Mouse (Mus musculus): ENCODE measurements around the gene Arpp21.

Arpp21 gene

DNA sequence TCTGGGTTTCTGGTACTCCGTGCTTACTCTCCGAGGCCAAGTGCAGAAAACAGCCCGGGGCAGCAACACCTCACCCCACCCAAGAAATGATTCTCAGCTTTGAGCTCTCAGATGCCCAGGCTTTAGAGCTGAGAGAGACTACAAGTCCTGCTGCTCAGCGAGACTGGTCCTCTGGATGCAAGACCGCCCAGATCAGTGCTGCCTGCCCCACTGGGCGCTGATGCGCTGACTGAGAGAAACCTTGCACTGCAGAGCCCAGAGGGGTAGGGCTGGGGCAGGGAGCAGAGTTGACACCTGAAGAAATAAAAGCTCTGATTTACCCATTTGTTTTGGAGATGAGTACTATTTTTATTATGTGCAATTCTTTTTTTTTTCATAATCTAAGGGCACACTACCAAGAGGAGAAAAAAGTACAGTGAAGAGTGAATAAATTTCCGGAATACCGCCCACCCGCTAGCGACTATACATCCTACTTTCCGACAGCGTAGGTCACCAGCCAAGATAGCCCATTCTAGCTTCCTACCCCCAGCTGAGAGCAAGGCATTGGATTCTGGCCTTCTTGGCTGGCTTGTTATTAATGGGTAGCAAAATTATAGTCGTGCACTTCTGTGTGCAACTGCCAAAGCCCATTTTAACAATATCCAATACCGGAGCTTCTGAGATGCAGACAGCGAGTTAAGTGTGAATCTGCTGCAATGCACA is at the start of gene Arpp21:
TSS of gene Arpp21 (minus strand) at position 243 of the 702 bp plus-strand sequence.
- no peak for DNase-seq

DNA sequence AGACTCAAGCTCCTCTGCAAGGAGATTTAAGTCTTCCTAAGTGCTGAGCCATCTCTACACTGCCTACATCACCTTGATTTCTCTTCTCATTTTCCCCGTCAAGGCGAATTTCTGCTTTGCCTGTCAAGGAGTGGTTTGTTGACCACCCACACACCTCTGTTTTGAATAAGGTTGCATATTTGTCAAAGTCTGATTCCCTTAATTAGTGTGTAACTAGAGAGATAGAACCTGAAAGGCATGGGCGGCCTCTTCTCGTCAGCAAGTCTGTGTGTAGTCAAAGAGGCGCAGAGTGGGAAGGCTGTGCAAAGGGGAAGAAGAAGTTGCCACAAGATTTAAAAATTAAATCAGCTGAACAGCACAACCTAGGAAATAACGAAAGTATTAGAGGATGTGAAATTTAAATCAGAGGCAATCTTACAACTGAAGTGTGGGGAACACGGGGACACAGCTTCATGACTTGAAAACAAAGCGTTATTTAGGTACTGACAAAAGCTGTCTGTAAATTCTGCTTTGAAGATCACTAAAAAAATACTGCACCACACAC is 36.8 kb upstream of the Arpp21 start:
- no peak for DNase-seq

DNA sequence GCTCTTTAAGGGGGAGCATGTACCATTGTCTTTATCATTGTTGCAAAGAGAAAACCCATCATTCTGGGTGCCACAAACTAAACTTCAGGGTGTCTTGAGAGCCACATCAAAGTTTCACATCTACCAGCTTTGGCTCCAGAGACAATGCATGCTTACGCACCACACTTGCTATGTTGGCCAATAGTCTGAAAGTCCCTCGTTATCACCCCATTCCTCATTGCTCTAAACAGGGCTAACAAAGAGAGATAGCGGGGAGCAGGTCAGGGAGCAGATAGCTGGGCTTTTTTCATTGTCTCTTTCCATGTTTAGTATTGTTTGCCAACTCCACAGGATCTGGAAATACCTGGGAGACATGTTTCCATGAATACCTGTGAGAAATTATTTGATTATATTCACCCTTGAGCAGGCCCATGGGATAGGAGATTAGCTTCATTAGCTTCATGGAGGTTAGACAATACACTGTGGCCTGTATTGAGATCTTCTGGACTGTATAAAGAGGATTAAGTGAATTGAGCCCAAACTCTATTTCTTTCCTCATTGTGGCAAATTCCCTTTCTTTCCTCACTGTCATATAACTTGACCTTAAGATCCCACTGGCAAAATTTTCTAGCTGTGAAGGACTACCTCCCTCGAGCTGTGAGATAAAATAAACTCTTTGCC is 29.4 kb upstream of the Arpp21 start:
- DNase-seq: no peak

DNA sequence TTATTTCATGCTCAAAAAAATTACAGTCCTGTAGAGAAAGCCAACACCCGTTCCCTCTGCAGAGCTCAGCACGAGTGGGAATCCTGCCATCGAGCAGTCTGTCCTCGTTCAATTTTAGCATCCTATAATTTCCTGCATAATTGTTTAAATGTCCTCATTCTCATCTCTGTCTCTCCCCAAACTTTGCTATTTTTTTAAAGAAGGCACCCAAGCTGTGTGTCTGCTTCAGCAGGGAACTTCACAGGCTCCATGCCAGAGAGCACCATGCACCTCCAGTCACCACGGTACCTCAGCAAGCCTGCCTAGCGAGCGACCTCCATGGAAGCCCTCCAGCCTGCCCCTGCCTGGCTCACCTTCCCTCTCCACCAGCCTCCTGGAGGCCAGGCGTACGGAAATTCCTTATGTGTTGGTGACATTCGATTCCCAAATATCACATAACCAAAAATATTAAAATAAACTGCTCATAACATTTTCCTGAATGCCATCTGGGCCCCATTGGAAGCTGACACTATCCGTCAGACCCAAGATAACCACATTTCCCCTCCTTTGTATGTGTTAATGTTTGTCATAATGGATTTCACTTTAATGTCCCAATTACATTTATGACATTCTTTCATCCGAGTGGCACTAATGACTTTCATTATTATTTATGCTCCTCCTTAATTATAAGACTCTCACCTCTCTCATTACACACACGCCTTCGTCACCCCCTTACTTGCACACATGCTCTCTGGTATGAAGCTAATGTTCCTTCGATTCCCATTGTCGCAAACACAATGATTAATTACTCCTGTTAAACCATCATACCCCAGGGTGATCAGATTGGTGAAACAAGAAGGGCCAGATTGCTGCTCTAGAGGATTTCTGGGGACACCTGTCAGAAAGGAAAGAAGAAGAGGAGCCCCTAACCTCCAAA is 26.5 kb upstream of the Arpp21 start:
- DNase-seq: no peak

DNA sequence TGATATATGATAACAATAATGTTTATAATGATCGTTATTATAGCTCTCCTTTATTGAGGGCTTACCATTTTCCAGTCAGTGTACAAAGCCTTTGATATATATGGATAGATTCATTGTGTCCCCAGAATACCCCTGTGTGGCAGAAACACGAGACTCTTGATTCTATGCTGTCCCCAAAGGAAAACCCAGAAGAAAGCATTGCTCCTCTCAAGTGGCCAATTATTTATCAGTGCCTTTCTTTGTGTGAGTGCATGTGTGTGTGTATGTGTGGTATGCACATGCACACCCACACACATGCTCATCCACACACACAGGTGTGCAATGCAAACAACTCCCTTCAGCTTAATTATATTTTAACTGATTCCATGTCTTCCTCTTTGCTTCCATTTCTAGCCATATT is 25.8 kb upstream of the Arpp21 start:
- DNase-seq: no peak

DNA sequence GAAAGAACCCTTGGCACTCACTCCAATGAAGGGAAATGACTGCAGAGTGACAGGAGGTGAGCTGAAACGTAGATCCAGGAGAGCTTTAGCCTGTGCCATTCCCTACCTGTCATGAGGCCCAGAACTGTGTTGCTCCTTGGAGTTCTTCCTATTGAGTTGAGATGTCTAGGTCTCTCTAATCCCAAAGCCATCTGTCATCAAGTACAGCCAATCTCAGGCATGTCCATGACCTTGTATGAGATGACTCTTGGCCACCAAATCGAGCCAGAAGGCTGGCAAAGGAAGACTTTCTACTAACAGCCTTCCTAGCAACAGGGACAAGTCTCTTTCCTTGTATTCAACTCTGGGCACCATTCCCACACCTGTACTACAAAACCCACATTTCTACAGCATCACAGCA is 25.0 kb upstream of the Arpp21 start:
- no peak for DNase-seq

DNA sequence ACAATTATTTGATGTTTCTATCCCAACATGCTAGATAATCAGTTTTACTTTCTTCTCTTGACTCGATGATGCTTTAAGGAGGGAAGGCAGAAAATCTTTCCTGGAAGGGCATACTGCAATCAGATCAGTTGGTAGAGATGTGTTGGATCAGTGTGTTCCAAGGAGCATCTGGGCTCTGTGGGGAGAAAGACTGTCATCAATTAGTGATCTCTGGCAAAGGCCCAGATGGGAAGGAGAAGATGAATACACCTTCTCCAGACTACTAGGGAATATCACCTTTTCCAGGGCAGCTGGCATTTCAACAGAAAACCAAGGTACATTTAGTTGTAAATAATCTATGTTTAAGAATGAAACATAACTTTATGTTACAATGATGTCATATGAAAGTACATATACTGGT is 22.8 kb upstream of the Arpp21 start:
- no peak for DNase-seq

DNA sequence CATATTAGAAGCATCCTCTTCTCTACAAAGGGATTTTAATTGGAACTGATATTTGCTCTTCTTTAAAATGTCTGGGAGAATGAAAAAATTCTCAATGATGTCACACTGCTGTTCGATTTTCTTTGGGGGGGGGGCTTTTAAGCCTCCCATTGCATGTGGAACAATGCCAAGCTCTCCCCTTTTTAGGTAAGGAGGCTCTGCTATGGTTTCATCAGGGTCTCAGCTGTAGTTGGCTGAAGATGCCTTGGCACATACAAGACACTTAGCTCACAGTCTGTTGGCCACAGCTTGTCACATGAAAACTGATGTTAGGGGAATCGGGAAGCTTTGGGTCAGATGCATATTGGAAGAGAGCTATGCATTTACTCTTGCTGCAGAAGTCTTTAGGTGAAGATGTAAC is 20.2 kb upstream of the Arpp21 start:
- DNase-seq: no peak

DNA sequence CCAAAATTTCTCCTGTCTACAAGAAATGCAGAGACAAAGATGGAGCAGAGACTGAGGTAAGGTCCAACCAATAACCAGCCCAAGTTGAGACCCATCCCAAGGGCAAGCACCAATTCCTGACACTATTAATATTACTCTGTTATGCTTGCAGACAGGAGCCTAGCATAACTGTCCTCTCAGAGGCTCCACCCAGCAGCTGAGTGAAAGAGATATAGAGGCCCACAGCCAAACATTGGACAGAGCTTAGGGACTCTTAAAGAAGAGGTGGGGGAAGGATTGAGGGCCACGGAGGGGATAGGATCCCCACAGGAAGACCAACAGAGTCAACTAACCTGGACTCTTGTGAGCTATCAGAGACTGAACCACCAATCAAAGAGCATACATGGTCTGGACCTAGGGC is 18.0 kb upstream of the Arpp21 start:
- no peak for DNase-seq

DNA sequence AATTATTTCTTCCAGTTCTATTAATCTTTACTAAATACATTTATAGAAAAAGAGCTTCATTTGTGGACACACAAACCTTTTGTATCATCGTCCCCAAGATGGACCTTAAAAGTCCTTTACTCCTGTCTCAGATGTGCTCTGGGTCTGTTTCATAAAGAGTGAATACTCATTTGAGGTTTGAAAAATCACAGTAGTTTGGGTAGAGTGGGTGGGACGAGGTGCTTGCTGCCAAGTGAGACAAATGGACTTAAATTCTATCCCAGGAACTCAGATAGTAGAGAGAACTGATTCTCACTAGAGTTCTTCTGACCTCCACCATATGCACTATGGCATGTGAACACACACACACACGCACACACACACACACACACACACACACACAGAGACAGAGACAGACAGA is 16.1 kb upstream of the Arpp21 start:
- DNase-seq: no peak

DNA sequence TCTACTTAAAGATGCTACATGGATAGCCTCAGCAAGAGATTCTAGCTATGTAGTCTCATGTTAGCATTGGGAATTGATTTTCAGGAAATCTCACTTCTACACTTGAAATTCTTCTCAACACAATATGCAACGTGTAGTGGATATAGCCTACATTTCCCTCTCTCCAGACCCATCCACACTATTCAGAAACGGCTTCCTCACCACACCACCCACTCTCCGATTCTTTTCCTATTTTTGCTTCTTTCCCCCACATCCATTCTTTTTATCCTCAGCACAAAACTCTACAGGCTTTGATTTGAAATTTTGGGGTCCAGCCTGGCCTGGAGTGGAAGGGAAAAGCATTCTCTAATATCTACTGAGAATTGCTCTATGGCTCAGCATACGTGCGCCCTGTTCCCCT is 15.6 kb upstream of the Arpp21 start:
- DNase-seq: no peak

DNA sequence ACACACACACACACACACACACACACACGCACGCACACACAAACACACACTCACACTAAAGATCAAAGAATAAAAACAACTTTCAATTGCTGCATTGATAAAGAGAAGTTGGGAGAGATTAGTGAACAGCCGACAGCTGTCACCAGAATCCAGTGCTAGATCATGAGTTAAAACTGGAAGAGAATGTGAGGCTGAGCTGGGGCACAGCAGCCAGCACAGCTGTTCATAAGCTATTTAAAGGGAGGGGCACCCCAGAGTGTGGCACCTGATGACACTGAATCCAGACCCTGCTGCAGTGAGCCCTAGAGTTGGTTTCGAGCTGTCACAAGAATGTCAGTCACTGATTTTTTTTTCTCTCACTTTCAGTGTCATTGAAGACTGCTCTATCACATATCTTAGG is 14.0 kb upstream of the Arpp21 start:
- no peak for DNase-seq

DNA sequence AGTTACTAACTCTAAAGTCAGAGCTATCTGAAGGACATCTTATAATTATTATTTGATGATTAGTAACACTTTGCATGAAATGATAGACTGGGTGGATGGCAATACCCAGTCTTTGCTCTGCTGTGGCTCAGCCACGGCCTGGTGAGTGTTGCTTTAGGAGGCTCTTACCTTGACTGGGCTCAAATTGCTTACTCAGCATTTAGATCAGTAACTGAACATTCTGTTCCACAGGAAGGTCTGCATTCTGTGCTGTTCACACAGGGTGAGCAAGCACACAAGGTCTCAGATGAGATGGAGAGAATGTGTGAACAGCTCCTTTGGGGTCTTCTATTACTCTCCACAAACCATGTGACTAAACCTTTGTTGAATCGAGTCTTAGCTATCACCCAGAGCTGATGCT is 11.4 kb upstream of the Arpp21 start:
- no peak for DNase-seq

DNA sequence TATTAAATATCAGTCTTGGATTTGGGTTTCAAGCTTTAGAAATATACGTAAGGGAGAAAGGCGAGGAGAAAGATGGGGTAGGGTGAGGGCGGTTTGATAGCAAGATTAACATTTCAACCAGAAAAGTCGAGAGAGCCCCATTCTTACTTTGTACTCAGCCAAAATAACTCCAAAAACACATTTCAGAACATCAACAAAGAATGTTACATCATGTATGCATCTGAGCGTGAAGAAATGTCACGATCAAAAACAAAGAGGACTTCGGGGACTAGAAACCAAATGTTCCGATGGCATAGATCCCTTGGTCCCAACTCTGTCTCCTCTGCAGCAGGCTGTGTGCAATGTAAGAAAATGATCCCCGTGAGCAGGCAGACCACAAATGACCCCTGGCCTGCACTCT is 2.4 kb upstream of the Arpp21 start:
- no peak for DNase-seq

DNA sequence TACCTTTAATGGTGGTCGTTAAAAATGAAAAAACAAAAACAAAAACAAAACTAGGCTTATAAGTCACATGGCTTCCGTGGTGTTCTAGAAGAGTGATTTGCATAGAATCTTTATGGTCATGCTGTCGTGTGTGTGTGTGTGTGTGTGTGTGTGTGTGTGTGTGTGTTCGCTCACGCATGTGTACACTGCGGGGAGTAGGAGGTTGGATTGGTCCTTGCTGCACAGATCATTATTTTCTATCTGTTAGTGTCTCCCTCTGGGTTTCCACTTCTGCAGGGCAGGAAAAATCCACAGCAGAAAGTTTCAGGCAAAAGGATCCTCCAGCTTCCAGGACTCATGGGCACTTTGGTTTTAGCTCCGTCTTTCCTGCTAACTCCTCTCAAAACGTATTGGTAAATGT is 813 bp upstream of the Arpp21 start:
- DNase-seq: no peak

DNA sequence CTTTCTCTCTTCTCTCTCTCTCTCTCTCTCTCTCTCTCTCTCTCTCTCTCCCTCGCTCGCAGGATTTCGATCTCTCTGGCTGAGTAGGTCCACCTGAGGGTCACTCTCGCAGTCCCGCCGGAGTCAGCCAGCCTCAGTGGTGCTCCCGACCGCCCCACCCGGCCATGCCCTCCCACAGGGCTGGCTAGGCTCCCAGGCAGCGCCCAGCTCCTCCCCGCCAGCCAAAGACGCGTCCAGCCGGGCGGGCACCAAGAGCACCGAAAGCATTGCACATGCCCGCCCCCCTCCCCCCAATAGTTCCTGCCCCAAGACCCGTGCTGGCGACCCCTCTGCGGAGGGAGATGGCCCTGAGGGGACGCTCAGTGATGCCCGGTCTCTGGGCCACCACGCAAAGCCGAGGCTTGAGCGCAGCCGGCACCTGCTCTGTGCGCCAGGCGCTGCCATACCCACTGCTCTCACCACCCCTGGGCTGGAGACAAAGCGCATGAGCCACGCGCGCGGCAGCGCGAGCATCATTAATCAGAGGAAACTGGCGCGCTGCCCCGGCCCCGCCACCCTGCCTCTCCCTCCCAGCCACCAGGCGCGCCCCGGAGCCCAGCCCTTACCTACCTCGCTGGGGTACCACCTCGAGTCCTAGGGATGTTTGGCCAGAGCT is 570 bp downstream of the Arpp21 start:
- no peak for DNase-seq

DNA sequence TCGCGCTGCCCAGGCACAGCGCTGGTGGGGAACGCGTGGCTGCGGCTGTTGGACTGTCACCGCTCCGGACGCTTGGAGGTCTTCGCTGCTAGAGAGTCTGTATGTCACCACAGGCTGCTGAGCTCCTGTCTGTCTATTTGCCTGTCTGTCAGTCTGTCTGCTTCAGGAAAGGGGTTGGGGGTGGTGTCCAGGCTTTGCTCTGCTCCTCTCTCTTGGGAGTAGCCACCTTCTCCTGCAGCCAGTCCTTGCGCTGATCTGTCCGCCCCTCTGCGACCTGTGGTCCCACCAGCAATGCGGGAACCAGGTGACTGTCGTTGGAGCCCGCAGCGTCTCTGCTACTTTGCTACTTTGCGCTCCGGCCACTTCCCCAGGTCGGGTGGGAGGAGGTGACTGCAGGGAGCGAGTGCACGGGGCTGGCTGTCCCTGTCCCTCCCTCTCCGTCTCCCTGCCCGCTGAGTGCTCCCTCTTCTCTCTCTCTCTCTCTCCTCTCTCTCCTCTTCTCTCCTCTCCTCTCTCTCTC is 1.2 kb downstream of the Arpp21 start:
- DNase-seq: no peak

DNA sequence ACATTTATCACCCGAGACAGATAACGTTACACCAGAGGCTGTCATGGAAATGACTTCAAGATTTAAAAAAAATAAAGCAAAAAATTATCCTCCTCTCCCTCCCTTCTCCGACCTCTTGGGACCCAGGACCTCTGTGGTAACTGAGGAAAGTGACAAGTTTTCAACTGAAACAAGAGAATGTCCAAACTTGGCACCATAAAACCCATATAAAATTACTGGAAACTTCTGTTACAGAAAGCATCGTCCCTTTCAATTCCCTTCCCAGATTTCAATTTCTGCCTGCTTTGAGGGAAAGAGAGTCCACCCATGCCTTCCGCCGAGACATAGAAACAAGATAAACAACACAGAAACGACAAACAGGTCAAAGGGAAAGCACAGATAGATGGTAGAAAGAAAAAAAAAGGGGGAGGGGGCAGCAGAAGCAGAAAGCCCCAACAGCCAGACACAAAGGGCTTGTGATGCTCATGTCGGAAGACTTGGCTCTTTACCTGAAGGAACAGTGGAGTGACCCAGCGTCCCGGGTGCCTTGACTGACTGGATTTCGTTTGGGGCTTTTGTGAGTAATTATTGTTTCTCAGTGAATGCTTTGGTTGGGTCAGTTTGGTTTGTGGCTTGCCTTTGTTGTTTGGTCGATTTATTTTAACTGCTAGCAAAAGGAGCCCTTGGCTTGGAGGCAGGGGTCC is 1.8 kb downstream of the Arpp21 start:
- no peak for DNase-seq

DNA sequence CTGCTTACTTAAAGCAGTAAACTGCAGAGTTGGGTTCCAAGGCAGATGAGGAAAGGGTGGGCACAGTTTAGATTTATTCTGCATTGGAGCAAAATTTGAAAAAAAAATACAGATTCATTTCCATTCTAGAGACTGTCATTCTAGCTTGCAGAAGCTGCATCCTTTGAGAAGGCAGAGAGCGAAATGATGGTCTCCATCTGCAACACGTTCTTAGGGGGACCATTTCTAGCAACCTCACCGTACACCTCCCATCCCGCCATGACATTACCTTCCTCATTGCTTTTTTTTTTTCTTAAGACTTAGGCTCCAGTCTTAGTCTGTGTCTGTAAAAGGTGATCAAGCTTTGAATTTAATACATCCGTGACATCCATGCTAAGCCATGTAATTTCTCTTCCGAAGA is 2.4 kb downstream of the Arpp21 start:
- no peak for DNase-seq

DNA sequence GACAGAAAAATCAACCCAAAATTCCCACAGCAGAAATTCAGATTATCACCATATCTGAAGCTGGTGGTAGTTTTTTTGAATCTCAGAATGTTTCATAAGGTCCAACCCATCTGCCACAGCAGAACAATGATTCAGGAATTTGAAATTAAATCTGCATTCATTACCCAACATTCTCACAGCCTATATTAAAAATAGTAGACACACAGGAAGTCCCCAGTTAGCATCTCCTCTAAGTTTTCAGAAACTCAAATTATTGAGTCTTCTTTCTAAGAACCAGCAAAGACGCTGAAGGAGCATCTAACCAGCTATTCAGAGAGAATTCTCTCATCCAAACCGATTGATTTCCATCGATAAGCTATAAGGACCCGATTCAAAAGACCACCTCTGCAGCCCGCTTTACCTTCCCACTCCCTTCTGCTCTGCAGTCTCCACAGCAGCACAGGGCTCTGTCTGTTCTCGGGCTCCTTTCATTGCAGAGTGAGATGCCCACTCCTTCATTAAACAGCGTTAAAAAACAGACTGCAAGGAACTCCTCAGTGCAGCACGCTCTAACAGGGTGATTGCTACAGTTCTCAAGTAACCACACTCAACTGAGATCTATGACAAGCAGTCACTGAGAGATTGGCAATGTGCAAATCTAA is 3.7 kb downstream of the Arpp21 start:
- DNase-seq: no peak

DNA sequence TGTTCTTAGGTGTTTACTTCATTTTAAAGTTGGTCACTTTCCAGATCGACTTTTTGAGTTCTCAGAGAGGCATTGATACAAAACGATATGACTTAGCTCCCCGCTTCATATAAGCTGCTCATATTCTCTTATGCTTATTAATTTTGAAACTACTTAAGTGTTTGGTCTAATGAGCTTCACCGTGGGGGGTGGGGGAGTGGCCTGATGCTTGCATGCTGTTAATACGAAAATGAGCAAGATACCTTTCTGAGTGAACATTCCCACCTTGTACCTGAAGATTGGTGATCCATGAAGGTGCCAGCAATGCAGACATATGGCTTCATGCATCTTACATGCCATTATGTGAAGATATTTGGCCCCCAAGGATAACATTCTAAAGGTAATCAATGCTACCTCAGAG is 4.4 kb downstream of the Arpp21 start:
- DNase-seq: no peak

All from kidney, adult 8-10 months (tissue).